ENCODE assay signal across 9 mouse cellular contexts in genomic region chr3:84542450-84542849, GRCm38 (mm10). TPM values are rescaled to one million over a fixed set of nuclear protein-coding genes. Genes with fewer than 3 reads are reported as not detected.
DNase-seq lines count a peak whose midpoint lies in the region; ATAC-seq lines count a peak whose summit lies in the region.
"Had no signal": no experiment of that assay in that cellular context is flagged by ENCODE, and none has a peak within 500 bp of the region (broad histone marks: within the 10 kb centered on the region; RNA-seq: fewer than 3 reads in every experiment).

No protein-coding gene starts in this region.

- ATAC-seq in inflammation-experienced regulatory T-cells, adult 6 months = peak; percentile 73
- peak; percentile 75 for ATAC-seq in megakaryocyte, adult 5-6 weeks (ENCODE audit: poor library complexity, severe bottlenecking)

- DNase-seq in MN1 (ENCODE audit: low spot score) = peak; percentile 63
- peak; percentile 34 to 68 for DNase-seq in cerebellum, adult 18-20 months
- peak; percentile 14 to 81 for DNase-seq in frontal cortex, adult 2 months (ENCODE audit: extremely low spot score in 1 of 2, low spot score in 1 of 2)
- peak; percentile 16 for DNase-seq in left cerebral cortex, adult 11 months (ENCODE audit: low spot score)
- peak; percentile 71 for DNase-seq in right cerebral cortex, postnatal 14 days
- DNase-seq in urinary bladder, postnatal 36 days (ENCODE audit: low spot score in 2 of 2) = peak; percentile 42 to 55

RNA-seq across cellular contexts. Expression of gene Arfip1, which starts 40.0 kb away (rescaled TPM):
- 16.2 and 17.6 TPM in 2 replicates for polyA plus RNA-seq in frontal cortex, adult 2 months (2012; rRNA removed)
- 10 to 100 TPM; 39.9 to 47.8 (median 42.4) TPM for polyA plus RNA-seq in inflammation-experienced regulatory T-cells, adult 6 months (2017; shearing (Covaris generic))
- total RNA-seq in megakaryocyte, adult 5-6 weeks (2015) = 54.8 and 58.1 TPM in 2 replicates
- 91.4 and 91.8 TPM in 2 replicates for total RNA-seq in megakaryocyte, adult 5-6 weeks (2017)

RNA-seq across cellular contexts. Expression of gene Tigd4, which starts 50.9 kb away (rescaled TPM):
- polyA plus RNA-seq in frontal cortex, adult 2 months (2012; rRNA removed) = 0.04 and 0.10 TPM in 2 replicates
- polyA plus RNA-seq in inflammation-experienced regulatory T-cells, adult 6 months (2017; shearing (Covaris generic)) = not detected
- total RNA-seq in megakaryocyte, adult 5-6 weeks (2015) = not detected in 2 replicates
- total RNA-seq in megakaryocyte, adult 5-6 weeks (2017) = not detected in 2 replicates
- polyA plus RNA-seq: heart, embryonic 12.5 days had no signal

Comparison
In these comparisons a context has a peak if more than half of its experiments do, and no peak if none do; other contexts are left out.
1. Peak in every context shown above with its lines: DNase-seq and ATAC-seq.
2. DNase-seq: peak in every context shown above with its lines; median percentile 71 in right cerebral cortex, postnatal 14 days; 63 in MN1; 51 in cerebellum, adult 18-20 months; 48 in urinary bladder, postnatal 36 days; 48 in frontal cortex, adult 2 months; 16 in left cerebral cortex, adult 11 months.